Mouse (Mus musculus) liver, adult 2 months (tissue): ENCODE data around the gene Cabin1.

Source experiments
- CTCF ChIP-seq: fragments of 200-500 bp; IDR thresholded peaks from 2 replicates; pipeline ENCODE4 v1.5.1; 2011; ENCODE audit warnings: low read depth, low read length, control low read depth
- POLR2A ChIP-seq: fragments of 200-500 bp; IDR thresholded peaks from 2 replicates; pipeline ENCODE4 v1.6.1; 2011; ENCODE audit warnings: low read length, control low read depth; ENCODE audit not compliant: insufficient read depth; ENCODE audit errors: extremely low read depth

DNA sequence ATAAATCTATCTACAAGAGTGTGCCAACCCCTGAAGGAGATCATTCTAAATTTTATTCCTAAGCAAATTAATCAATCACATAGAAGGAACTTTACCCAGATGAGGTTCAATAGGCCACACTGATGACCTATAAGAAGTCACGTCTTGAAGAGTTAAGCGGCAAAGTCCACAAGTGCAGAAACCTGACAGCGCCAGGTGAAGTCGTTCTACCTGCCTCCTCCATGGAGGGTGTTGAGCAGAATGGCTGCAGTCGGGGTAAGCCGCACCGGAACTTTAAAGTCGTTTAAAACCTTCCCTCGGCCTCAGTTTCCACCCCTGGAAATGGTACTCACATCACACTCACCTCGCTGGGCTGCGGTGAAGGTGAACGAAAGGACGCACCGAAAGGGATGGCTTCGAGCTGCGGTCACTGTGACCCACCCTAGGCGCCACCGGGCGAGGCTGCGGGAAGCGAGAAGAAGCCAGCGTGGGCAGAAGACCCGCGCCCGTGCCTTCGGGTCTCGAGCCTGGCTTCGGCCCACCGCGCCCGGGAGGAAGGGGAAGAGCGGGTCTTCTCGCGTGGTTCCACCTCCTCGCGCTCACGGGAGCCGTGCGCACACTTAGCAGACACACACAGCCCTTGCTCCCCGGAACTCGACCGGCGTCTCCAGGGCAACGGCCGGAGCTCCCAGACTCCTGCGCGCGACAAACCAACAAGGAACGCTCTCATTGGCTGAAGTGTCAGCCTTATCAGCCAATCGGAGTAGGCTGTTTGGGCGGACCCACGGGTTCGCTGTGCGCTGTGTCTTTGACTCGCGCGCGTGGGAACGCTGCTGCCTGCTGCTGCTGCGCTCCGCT, at the start of gene Cabin1:
- no peak for TF ChIP-seq CTCF
- peak; percentile 82 for TF ChIP-seq POLR2A
